Mouse (Mus musculus) heart, adult 2 months (tissue): ENCODE measurements around the gene Socs3. TPM values are rescaled to one million over a fixed set of nuclear protein-coding genes. Genes with fewer than 3 reads are reported as not detected.

Experiments
- DNase-seq, 2 experiments: peaks; one replicate each; pipeline ENCODE4 v3.0.0; 2021
- H3K27ac ChIP-seq: fragments of 200-600 bp; 2 replicates; pipeline ENCODE4 v1.8.1; 2022
- H3K27me3 ChIP-seq: fragments of 200-500 bp; 2 replicates; pipeline ENCODE4 v1.6.1; 2012; ENCODE audit warnings: mild to moderate bottlenecking, low read length, inconsistent platforms, mixed read lengths; ENCODE audit not compliant: control insufficient read depth, insufficient read depth
- H3K36me3 ChIP-seq: fragments of 200-500 bp; 2 replicates; pipeline ENCODE4 v1.6.1; 2012; ENCODE audit warnings: low read length, inconsistent platforms; ENCODE audit not compliant: control insufficient read depth, insufficient read depth
- H3K4me1 ChIP-seq: fragments of 200-500 bp; 2 replicates; pipeline ENCODE4 v1.6.1; 2011; ENCODE audit warnings: low read length; ENCODE audit not compliant: control insufficient read depth, insufficient read depth
- H3K4me3 ChIP-seq: fragments of 200-600 bp; 2 replicates; pipeline ENCODE4 v1.8.1; 2022
- H3K79me2 ChIP-seq: fragments of 200-500 bp; replicated peaks from 2 replicates; pipeline ENCODE4 v1.6.1; 2012; ENCODE audit warnings: mild to moderate bottlenecking, inconsistent platforms, low read length, moderate library complexity, mixed read lengths; ENCODE audit not compliant: control insufficient read depth, insufficient read depth
- H3K9ac ChIP-seq: fragments of 200-500 bp; 2 replicates; pipeline ENCODE4 v1.6.1; 2012; ENCODE audit warnings: low read depth, mild to moderate bottlenecking, control low read depth, inconsistent platforms, low read length, mixed read lengths
- CTCF ChIP-seq: fragments of 200-600 bp; IDR thresholded peaks from 2 replicates; pipeline ENCODE4 v1.8.1; 2022; ENCODE audit warnings: antibody characterized with exemption, mild to moderate bottlenecking, moderate library complexity
- EP300 ChIP-seq: fragments of 200-500 bp; IDR thresholded peaks from 2 replicates; pipeline ENCODE4 v1.6.1; 2011; ENCODE audit warnings: low read depth, low read length, control low read depth; ENCODE audit not compliant: insufficient read depth
- POLR2A ChIP-seq: fragments of 200-500 bp; IDR thresholded peaks from 2 replicates; pipeline ENCODE4 v1.6.1; 2011; ENCODE audit warnings: mild to moderate bottlenecking, low read depth, low read length, control low read depth; ENCODE audit not compliant: insufficient read depth
- WGBS: fragments of 180-500 bp; shearing (Covaris S2); methylation state at CpG from one replicate; pipeline ENCODE4 v1.1.7; 2018; 5-methylcytosine and 5-hydroxymethylcytosine counted together
- intact Hi-C: fragments of 180-260 bp; cut with DNase I; formaldehyde crosslinking; loops from one replicate; pipeline ENCODE4 v1.15.1; 2025
- long read RNA-seq: library from polyadenylated mRNA; stranded (forward); transcript quantifications from one replicate; pipeline ENCODE4 v2.0.0, GENCODE M21; 2021
- polyA plus RNA-seq: library from polyadenylated mRNA; depleted of rRNA; stranded (reverse); fragments of >200 nt; gene quantifications from 2 replicates; pipeline ENCODE4 v1.2.3, GENCODE M21; 2012; rRNA removed
- total RNA-seq, 2 experiments: library from RNA; stranded (reverse); gene quantifications; 2 replicates each; pipeline ENCODE4 v1.2.3; 2021

Gene Socs3
- total RNA-seq (1 to 10 TPM; 2.8 to 4.5 TPM), polyA plus RNA-seq (3.7 and 4.4 TPM in 2 replicates)
- long read RNA-seq, partial matches to known transcripts, result 0 of 2 reads
- long read RNA-seq, other reads (novel, unspliced or antisense), result 0 of 2 reads

- Histone ChIP-seq H3K79me2 (no peaks in the 10 kb centered on the region), H3K9ac (peak within 1 kb of the TSS; percentile 97), H3K27me3 (no peaks in the 10 kb centered on the region), H3K27ac (peak within 1 kb of the TSS; percentile 99), H3K4me1 (peaks cover 9% of the 10 kb centered on the region), H3K4me3 (peak within 1 kb of the TSS; percentile 75), H3K36me3 (no peaks in the 10 kb centered on the region)
- WGBS, result 15% methylated on average over 21 of the region's 21 CpGs
- peak; percentile 90 to 95 for DNase-seq
- intact Hi-C loops, result loop anchor here (1.0 to 5.0 kb wide), 4 partner anchors 35 to 98 kb away; partner anchors contain the start of gene Tha1
- TF ChIP-seq CTCF (peak; percentile 97), EP300 (0 out of 2 replicates have a peak, but pooled peaks have one; percentile 46), POLR2A (no peak)
Observed at GRCm38 (mm10) chr11:117969945-117970872, at the start of gene Socs3. Socs3 (minus strand) TSS chr11:117970047.

DNA sequence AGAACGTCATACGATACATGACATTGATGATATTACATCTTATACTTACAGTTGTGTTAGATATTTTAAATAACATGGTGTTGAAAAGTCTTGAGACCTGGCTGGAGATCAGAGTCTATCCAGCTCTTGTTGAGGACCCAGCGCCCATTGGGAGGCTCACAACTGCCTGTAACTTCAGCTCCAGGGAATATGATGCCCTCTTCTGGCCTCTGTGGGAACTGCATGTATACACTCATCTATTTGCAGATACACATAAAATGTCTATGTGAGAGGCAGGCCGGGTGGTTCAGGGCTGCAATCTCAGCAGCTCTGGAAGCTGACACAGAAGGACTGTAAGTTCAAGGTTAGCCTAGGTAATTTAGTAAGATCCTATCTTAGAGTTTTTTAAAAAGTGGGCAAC is 48.5 kb upstream of the Socs3 start:
- TF ChIP-seq CTCF (peak; percentile 67), EP300 (no peak)
- 95% methylated on average over 4 of the region's 4 CpGs for WGBS

DNA sequence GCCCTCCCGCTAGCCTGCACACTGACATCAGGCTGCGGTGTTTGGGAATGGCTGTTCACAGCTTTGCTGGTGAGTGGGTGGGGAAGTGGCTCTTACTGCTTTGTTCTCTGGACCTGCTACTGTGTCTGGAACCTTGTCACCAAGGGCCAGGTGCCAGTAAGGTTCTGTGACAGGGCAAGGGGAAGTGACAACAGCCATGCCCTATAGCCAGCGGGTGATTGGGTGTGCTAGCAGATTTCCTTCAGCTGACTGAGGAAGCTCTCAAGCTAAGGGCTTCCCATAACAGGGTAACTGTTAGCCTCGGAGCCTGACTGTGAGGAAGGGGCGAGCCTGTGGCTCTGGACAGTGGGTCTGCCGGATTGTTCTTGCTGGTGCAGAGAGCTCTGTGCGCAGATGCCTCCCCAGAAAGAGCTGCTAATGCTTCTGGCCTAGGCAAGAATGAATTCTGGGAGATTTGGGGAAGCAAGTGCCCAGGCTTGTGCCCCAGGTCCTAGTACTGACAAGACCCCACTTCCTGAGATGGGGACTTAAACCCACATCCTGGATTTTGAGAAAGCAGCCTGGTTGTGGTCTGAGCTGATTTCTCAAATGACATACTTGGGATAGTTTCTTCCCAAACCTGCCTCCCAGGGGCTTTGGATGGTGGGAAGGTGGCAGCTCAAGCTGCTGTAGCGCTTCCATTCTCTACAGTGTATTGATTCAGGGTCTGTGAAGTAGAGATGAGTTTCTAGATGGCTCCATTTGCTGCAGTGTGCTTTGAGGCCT is 45.7 kb upstream of the Socs3 start:
- no peaks in the 10 kb centered on the region for H3K4me1 ChIP-seq
- DNase-seq, result no peak
- H3K4me3 ChIP-seq, result no peak overlapping the region
- 89% methylated on average over 8 of the region's 8 CpGs for WGBS
- no peaks in the 10 kb centered on the region for H3K36me3 ChIP-seq
- TF ChIP-seq CTCF, result no peak
- no peak for TF ChIP-seq EP300
- no peak for TF ChIP-seq POLR2A
- intact Hi-C loops, result no loop called here
- no peak overlapping the region for H3K27ac ChIP-seq
- H3K79me2 ChIP-seq, result peaks cover 3% of the 10 kb centered on the region; the same call in 1 of the 2 replicates
- no peaks in the 10 kb centered on the region for H3K27me3 ChIP-seq
- no peak overlapping the region for H3K9ac ChIP-seq

More for the DNA sequence above, 48.5 kb upstream of the Socs3 start:
- H3K9ac ChIP-seq, result no peak overlapping the region
- H3K4me3 ChIP-seq, result no peak overlapping the region
- H3K27me3 ChIP-seq, result no peaks in the 10 kb centered on the region
- intact Hi-C loops, result no loop called here
- H3K79me2 ChIP-seq, result peaks cover 3% of the 10 kb centered on the region; the same call in 1 of the 2 replicates
- DNase-seq, result no peak
- no peaks in the 10 kb centered on the region for H3K4me1 ChIP-seq
- no peak overlapping the region for H3K27ac ChIP-seq
- no peaks in the 10 kb centered on the region for H3K36me3 ChIP-seq

DNA sequence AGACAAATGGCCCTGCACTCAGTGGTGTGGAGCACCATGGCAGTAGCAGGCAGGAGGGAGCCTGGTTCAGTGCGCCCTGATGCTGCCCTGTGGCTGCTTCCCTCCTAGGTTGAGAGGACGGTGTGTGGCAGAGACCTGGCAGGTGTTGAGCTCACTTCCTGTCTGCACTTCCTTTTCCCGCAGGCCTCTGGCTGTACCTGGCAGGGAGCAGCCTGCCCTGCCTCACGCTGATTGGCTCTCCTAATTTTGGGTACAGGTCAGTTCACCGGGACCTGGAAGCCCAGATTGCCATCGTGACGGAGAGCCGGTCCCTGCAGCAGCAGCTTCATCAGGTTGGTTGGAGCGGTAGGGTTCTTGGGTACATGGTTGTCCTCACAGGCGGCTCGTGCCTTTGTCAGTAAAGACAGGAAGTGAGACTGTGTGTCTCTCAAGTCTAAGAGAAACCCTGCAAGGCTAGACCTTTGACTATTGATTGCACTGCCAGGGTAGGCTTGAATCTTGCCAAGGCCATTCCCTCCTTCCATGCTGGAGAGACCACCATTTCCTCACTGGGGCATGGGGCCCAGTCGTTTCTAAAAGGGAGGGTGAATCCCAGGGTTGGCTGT is 44.6 kb upstream of the Socs3 start:
- Histone ChIP-seq H3K27me3 (no peaks in the 10 kb centered on the region), H3K9ac (no peak overlapping the region), H3K36me3 (no peaks in the 10 kb centered on the region), H3K27ac (no peak overlapping the region), H3K4me3 (no peak overlapping the region), H3K79me2 (peaks cover 3% of the 10 kb centered on the region; the same call in 1 of the 2 replicates), H3K4me1 (peaks cover 2% of the 10 kb centered on the region; the same call in 1 of the 2 replicates)
- DNase-seq, result peak in 1 of 2 experiments; percentile 27
- WGBS, result 68% methylated on average over 12 of the region's 12 CpGs
- TF ChIP-seq CTCF (no peak), EP300 (no peak), POLR2A (no peak)
- intact Hi-C loops, result no loop called here

DNA sequence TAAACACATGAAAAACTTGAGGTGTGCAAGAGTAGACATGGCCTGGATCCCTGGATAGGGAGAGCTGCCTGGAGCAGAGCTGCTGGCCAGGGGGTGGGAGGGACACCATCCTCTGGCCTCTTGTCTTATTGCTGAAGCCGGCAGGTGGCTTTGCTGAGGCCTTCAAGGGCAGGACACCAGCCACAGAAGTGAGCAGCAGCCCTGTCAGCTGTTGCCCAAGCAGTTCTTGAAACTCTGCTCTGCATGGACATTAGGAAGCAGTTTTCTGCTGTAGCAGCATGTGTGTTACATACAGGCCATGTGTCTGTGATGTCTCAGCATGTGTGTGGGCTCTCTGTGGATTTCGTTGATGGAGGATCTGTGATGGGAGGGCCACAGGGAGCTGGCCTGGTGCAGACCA is 43.5 kb upstream of the Socs3 start:
- H3K4me3 ChIP-seq, result no peak overlapping the region
- H3K27ac ChIP-seq, result no peak overlapping the region
- WGBS, result 77% methylated on average over 2 of the region's 2 CpGs
- H3K79me2 ChIP-seq, result peaks cover 6% of the 10 kb centered on the region; the same call in 1 of the 2 replicates
- H3K9ac ChIP-seq, result no peak overlapping the region
- intact Hi-C loops, result loop anchor here (2.0 kb wide), 1 partner anchor 23 kb away; no protein-coding TSS in a partner anchor
- H3K4me1 ChIP-seq, result peaks cover 10% of the 10 kb centered on the region
- TF ChIP-seq POLR2A, result no peak
- TF ChIP-seq EP300, result no peak
- no peak for TF ChIP-seq CTCF
- no peaks in the 10 kb centered on the region for H3K36me3 ChIP-seq
- no peaks in the 10 kb centered on the region for H3K27me3 ChIP-seq
- DNase-seq, result no peak
